Mouse (Mus musculus): ENCODE measurements around the gene Mrpl17. TPM values are rescaled to one million over a fixed set of nuclear protein-coding genes. Genes with fewer than 3 reads are reported as not detected.

Mrpl17 gene
- polyA plus RNA-seq, 1 experiment from 2014 or later: 324 TPM

- WGBS: 25% methylated on average over 4 of the region's 4 CpGs
- H3K4me2 ChIP-seq (replicated peaks): peak overlapping the region; percentile 89; the same call in 1 of the 2 replicates
- H3K27me3 ChIP-seq: no peaks in the 10 kb centered on the region
- H3K9me3 ChIP-seq: no peaks in the 10 kb centered on the region
- H3K27ac ChIP-seq: no peak overlapping the region
- ATAC-seq (ENCODE audit: insufficient number of reproducible peaks, insufficient read depth, low FRiP score, low TSS enrichment): no peak
- H3K4me1 ChIP-seq: peaks cover 51% of the 10 kb centered on the region
- peaks cover 38% of the 10 kb centered on the region for H3K36me3 ChIP-seq
- H3K4me3 ChIP-seq: peak overlapping the region; percentile 15; the same call in 1 of the 2 replicates
- H3K9ac ChIP-seq: 0 out of 2 replicates have a peak overlapping the region, but pooled peaks have one; percentile 20
Observed at GRCm38 (mm10) chr7:105783861-105784260, 27.0 kb downstream of the Mrpl17 start.

- Histone ChIP-seq H3K4me1 (peaks cover 54% of the 10 kb centered on the region), H3K27me3 (no peaks in the 10 kb centered on the region), H3K36me3 (peaks cover 49% of the 10 kb centered on the region), H3K9me3 (no peaks in the 10 kb centered on the region), H3K4me3 (peak overlapping the region; percentile 40), H3K4me2 (replicated peaks) (peak overlapping the region; percentile 65), H3K27ac (peak overlapping the region; percentile 99), H3K9ac (peak overlapping the region; percentile 49)
- WGBS: 10% methylated on average over 4 of the region's 4 CpGs
- ATAC-seq (ENCODE audit: insufficient number of reproducible peaks, insufficient read depth, low FRiP score, low TSS enrichment): peak; percentile 90
Observed at GRCm38 (mm10) chr7:105778553-105779265, 32.2 kb downstream of the Mrpl17 start.

GRCm38 (mm10) chr7:105777797-105778552 lies 32.9 kb downstream of the Mrpl17 start:
- peak overlapping the region; percentile 99 for H3K27ac ChIP-seq
- peak; percentile 91 for ATAC-seq (ENCODE audit: insufficient number of reproducible peaks, insufficient read depth, low FRiP score, low TSS enrichment)

GRCm38 (mm10) chr7:105777316-105777715 lies 33.6 kb downstream of the Mrpl17 start:
- H3K27me3 ChIP-seq: no peaks in the 10 kb centered on the region
- H3K27ac ChIP-seq: peak overlapping the region; percentile 99
- H3K9ac ChIP-seq: peak overlapping the region; percentile 53; the same call in 1 of the 2 replicates
- H3K36me3 ChIP-seq: peaks cover 47% of the 10 kb centered on the region
- WGBS: 72% methylated on average over 1 of the region's 1 CpGs
- peak overlapping the region; percentile 40 for H3K4me3 ChIP-seq
- no peaks in the 10 kb centered on the region for H3K9me3 ChIP-seq
- peaks cover 45% of the 10 kb centered on the region for H3K4me1 ChIP-seq
- ATAC-seq (ENCODE audit: insufficient number of reproducible peaks, insufficient read depth, low FRiP score, low TSS enrichment): no peak
- peak overlapping the region; percentile 65 for H3K4me2 ChIP-seq (replicated peaks)

More at GRCm38 (mm10) chr7:105777797-105778552, 32.9 kb downstream of the Mrpl17 start:
- Histone ChIP-seq H3K27me3 (no peaks in the 10 kb centered on the region), H3K4me1 (peaks cover 47% of the 10 kb centered on the region), H3K9me3 (no peaks in the 10 kb centered on the region), H3K4me3 (peak overlapping the region; percentile 40), H3K36me3 (peaks cover 47% of the 10 kb centered on the region), H3K4me2 (replicated peaks) (peak overlapping the region; percentile 65), H3K9ac (peak overlapping the region; percentile 53)
- 31% methylated on average over 13 of the region's 13 CpGs for WGBS

- H3K36me3 ChIP-seq: peaks cover 48% of the 10 kb centered on the region
- 80% methylated on average over 2 of the region's 2 CpGs for WGBS
- H3K27me3 ChIP-seq: no peaks in the 10 kb centered on the region
- H3K4me1 ChIP-seq: peaks cover 45% of the 10 kb centered on the region
- no peak overlapping the region for H3K9ac ChIP-seq
- no peak overlapping the region for H3K4me2 ChIP-seq (replicated peaks)
- no peak for ATAC-seq (ENCODE audit: insufficient number of reproducible peaks, insufficient read depth, low FRiP score, low TSS enrichment)
- no peaks in the 10 kb centered on the region for H3K9me3 ChIP-seq
- H3K27ac ChIP-seq: no peak overlapping the region
- H3K4me3 ChIP-seq: no peak overlapping the region
Observed at GRCm38 (mm10) chr7:105776026-105776425, 34.9 kb downstream of the Mrpl17 start.

- Histone ChIP-seq H3K9ac (no peak overlapping the region), H3K4me3 (no peak overlapping the region), H3K4me2 (replicated peaks) (no peak overlapping the region), H3K27me3 (no peaks in the 10 kb centered on the region), H3K4me1 (peaks cover 44% of the 10 kb centered on the region), H3K36me3 (peaks cover 46% of the 10 kb centered on the region), H3K27ac (no peak overlapping the region), H3K9me3 (no peaks in the 10 kb centered on the region)
- ATAC-seq (ENCODE audit: insufficient number of reproducible peaks, insufficient read depth, low FRiP score, low TSS enrichment): no peak
- WGBS: 58% methylated on average over 8 of the region's 8 CpGs
Observed at GRCm38 (mm10) chr7:105774661-105775060, 36.2 kb downstream of the Mrpl17 start.

- Histone ChIP-seq H3K27me3 (no peaks in the 10 kb centered on the region), H3K36me3 (peaks cover 49% of the 10 kb centered on the region), H3K4me3 (no peak overlapping the region), H3K27ac (no peak overlapping the region), H3K4me1 (peaks cover 38% of the 10 kb centered on the region), H3K9ac (no peak overlapping the region), H3K9me3 (no peaks in the 10 kb centered on the region), H3K4me2 (replicated peaks) (no peak overlapping the region)
- 84% methylated on average over 5 of the region's 5 CpGs for WGBS
- ATAC-seq (ENCODE audit: insufficient number of reproducible peaks, insufficient read depth, low FRiP score, low TSS enrichment): no peak
Observed at GRCm38 (mm10) chr7:105773041-105773440, 37.9 kb downstream of the Mrpl17 start.

GRCm38 (mm10) chr7:105772331-105772730 lies 38.6 kb downstream of the Mrpl17 start:
- peaks cover 55% of the 10 kb centered on the region for H3K36me3 ChIP-seq
- no peak overlapping the region for H3K9ac ChIP-seq
- no peaks in the 10 kb centered on the region for H3K9me3 ChIP-seq
- H3K27me3 ChIP-seq: no peaks in the 10 kb centered on the region
- H3K4me1 ChIP-seq: peaks cover 38% of the 10 kb centered on the region
- H3K4me2 ChIP-seq (replicated peaks): no peak overlapping the region
- 95% methylated on average over 15 of the region's 15 CpGs for WGBS
- H3K4me3 ChIP-seq: no peak overlapping the region
- no peak for ATAC-seq (ENCODE audit: insufficient number of reproducible peaks, insufficient read depth, low FRiP score, low TSS enrichment)
- H3K27ac ChIP-seq: no peak overlapping the region

- no peak for ATAC-seq (ENCODE audit: insufficient number of reproducible peaks, insufficient read depth, low FRiP score, low TSS enrichment)
- no peaks in the 10 kb centered on the region for H3K9me3 ChIP-seq
- H3K27me3 ChIP-seq: no peaks in the 10 kb centered on the region
- no peak overlapping the region for H3K4me2 ChIP-seq (replicated peaks)
- 97% methylated on average over 3 of the region's 3 CpGs for WGBS
- no peak overlapping the region for H3K27ac ChIP-seq
- peaks cover 19% of the 10 kb centered on the region for H3K4me1 ChIP-seq
- H3K9ac ChIP-seq: no peak overlapping the region
- H3K36me3 ChIP-seq: peaks cover 61% of the 10 kb centered on the region
- no peak overlapping the region for H3K4me3 ChIP-seq
Observed at GRCm38 (mm10) chr7:105769959-105770358, 40.9 kb downstream of the Mrpl17 start.

GRCm38 (mm10) chr7:105767729-105768165 lies 43.2 kb downstream of the Mrpl17 start:
- Histone ChIP-seq H3K9me3 (no peaks in the 10 kb centered on the region), H3K4me3 (no peak overlapping the region), H3K36me3 (peaks cover 79% of the 10 kb centered on the region), H3K4me2 (replicated peaks) (no peak overlapping the region), H3K27ac (0 out of 2 replicates have a peak overlapping the region, but pooled peaks have one; percentile 64), H3K9ac (no peak overlapping the region), H3K27me3 (no peaks in the 10 kb centered on the region; the same call in 1 of the 2 replicates), H3K4me1 (peaks cover 19% of the 10 kb centered on the region)
- WGBS: 14% methylated on average over 6 of the region's 6 CpGs
- no peak for ATAC-seq (ENCODE audit: insufficient number of reproducible peaks, insufficient read depth, low FRiP score, low TSS enrichment)

GRCm38 (mm10) chr7:105764331-105764730 lies 46.6 kb downstream of the Mrpl17 start:
- Histone ChIP-seq H3K4me3 (no peak overlapping the region), H3K9me3 (no peaks in the 10 kb centered on the region), H3K4me2 (replicated peaks) (no peak overlapping the region), H3K27me3 (no peaks in the 10 kb centered on the region; the same call in 1 of the 2 replicates), H3K27ac (no peak overlapping the region), H3K36me3 (peaks cover 70% of the 10 kb centered on the region), H3K9ac (no peak overlapping the region), H3K4me1 (peaks cover 19% of the 10 kb centered on the region)
- ATAC-seq (ENCODE audit: insufficient number of reproducible peaks, insufficient read depth, low FRiP score, low TSS enrichment): no peak
- WGBS: 86% methylated on average over 11 of the region's 11 CpGs

Measured in embryonic facial prominence, embryonic 12.5 days (tissue).